Mouse (Mus musculus): ENCODE measurements around the gene Selplg. TPM values are rescaled to one million over a fixed set of nuclear protein-coding genes. Genes with fewer than 3 reads are reported as not detected.
A peak's percentile ranks its signal among the peaks of the same experiment; 100 is the strongest.

Gene Selplg
- polyA plus RNA-seq, 1 experiment from 2014 or later: 0.51 TPM

DNA sequence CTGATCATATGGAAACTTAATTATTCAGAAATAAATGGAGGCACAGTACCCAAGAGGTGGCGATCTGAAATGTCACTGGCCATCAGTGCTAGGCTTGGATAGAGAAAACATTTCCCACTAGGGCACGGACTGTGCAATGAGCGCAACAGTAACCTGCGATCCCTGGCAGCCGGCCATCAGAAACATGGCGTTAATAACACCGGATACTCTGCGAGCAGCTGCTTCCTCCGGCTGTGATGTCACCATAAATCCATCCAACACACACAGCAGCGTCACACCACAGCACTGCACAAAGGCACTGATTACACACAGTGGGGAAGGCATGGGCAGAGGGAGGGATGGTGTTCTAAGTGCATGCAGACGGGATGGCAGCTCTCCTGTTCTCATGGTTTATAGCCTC is 36.7 kb upstream of the Selplg start:
- WGBS: 46% methylated on average over 11 of the region's 11 CpGs
- Histone ChIP-seq H3K9me3 (replicated peaks) (no peaks in the 10 kb centered on the region), H3K4me3 (no peak overlapping the region), H3K4me2 (no peak overlapping the region), H3K36me3 (peaks cover 15% of the 10 kb centered on the region), H3K9ac (no peak overlapping the region), H3K27me3 (replicated peaks) (no peaks in the 10 kb centered on the region), H3K4me1 (replicated peaks) (peaks cover 69% of the 10 kb centered on the region), H3K27ac (ENCODE audit: poor library complexity, severe bottlenecking) (peak overlapping the region; percentile 46)
- peak; percentile 58 for ATAC-seq (ENCODE audit: insufficient number of reproducible peaks, low FRiP score)

DNA sequence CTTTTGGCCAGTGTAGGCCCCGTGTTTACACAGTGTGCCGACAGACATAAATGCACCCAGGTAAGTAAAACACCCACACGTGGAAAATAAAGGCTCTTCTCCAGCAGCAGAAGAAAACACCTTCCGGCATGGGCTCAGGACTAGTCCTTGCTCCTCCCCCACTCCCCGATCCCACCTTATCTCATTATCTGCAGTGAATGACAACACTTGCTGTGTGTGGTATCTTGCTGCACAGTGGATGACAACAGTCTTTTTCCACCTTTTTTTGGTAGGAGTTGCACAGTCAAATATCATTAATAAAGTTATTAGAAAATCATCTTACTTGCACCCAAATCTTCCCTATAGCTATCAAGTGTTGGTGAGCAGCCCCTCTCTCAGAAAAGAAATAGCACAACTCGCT is 32.5 kb upstream of the Selplg start:
- H3K4me1 ChIP-seq (replicated peaks): peaks cover 34% of the 10 kb centered on the region
- ATAC-seq (ENCODE audit: insufficient number of reproducible peaks, low FRiP score): no peak
- 69% methylated on average over 6 of the region's 6 CpGs for WGBS
- H3K27me3 ChIP-seq (replicated peaks): no peaks in the 10 kb centered on the region
- H3K9me3 ChIP-seq (replicated peaks): no peaks in the 10 kb centered on the region
- no peak overlapping the region for H3K4me3 ChIP-seq
- no peak overlapping the region for H3K9ac ChIP-seq
- no peak overlapping the region for H3K27ac ChIP-seq (ENCODE audit: poor library complexity, severe bottlenecking)
- H3K4me2 ChIP-seq: no peak overlapping the region
- peaks cover 48% of the 10 kb centered on the region for H3K36me3 ChIP-seq

DNA sequence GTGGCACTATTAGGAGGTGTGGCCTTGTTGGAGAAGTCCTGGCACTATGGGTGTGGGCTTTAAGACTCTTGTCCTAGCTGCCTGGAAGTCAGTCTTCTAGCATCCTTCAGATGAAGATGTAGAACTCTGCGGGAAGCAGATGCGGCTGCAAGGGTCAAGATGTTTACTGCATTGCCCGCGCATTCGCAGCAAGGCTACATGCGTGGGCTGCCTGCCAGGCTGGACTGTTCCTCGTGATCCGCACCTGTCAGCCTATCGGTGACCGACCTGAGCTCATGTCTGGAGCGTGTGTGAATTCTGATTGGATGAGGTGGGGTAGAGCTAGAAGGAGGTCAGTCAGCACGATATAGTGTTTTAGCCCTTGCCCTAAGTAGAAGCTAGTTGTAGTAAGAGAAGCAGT is 31.6 kb upstream of the Selplg start:
- Histone ChIP-seq H3K4me1 (replicated peaks) (peaks cover 33% of the 10 kb centered on the region), H3K27me3 (replicated peaks) (no peaks in the 10 kb centered on the region), H3K4me2 (no peak overlapping the region), H3K9me3 (replicated peaks) (no peaks in the 10 kb centered on the region), H3K27ac (ENCODE audit: poor library complexity, severe bottlenecking) (no peak overlapping the region), H3K9ac (no peak overlapping the region), H3K4me3 (no peak overlapping the region), H3K36me3 (peaks cover 48% of the 10 kb centered on the region)
- WGBS: 92% methylated on average over 12 of the region's 12 CpGs
- no peak for ATAC-seq (ENCODE audit: insufficient number of reproducible peaks, low FRiP score)

DNA sequence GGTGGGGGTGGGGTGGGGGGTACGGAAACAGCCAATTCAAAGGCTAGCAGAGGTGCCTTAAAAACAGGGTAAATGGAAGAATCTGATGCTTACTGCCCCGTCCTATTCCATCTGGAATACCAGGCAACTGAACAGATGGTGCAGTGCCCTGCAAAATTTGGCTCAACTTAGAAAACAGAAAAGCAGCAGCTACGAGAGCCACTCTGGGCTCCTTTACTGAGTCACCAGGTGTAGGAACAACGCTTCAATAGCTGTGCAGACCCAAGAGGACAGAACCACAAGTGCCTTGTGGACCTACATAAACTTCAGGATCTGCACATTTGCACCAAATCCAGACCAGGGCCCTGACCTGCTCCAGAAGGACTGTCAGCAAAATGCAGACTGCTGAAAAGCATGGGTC is 30.0 kb upstream of the Selplg start:
- Histone ChIP-seq H3K36me3 (peaks cover 50% of the 10 kb centered on the region), H3K4me3 (no peak overlapping the region), H3K27me3 (replicated peaks) (no peaks in the 10 kb centered on the region), H3K4me2 (no peak overlapping the region), H3K9ac (no peak overlapping the region), H3K9me3 (replicated peaks) (no peaks in the 10 kb centered on the region), H3K4me1 (replicated peaks) (peaks cover 36% of the 10 kb centered on the region), H3K27ac (ENCODE audit: poor library complexity, severe bottlenecking) (no peak overlapping the region)
- 93% methylated on average over 4 of the region's 4 CpGs for WGBS
- ATAC-seq (ENCODE audit: insufficient number of reproducible peaks, low FRiP score): no peak

DNA sequence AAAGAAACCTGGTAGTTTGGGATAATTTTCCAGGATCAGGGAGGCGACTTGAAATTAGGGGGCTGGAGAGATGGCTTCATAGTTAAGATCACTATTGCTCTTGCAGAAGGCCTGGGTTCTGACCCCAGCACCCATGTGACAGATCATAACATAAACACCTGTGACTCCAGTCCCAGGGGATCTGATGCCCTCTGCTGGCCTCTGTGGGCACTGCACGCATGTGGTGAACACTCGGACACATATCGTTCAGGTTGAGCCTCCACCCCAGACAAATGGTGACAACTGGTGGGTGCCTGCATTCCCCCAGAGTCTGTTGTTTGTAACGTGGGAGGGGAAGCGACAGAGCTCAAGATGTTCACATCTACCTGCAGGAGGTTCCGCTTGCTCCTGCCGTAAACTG is 28.9 kb upstream of the Selplg start:
- WGBS: 95% methylated on average over 8 of the region's 8 CpGs
- Histone ChIP-seq H3K27ac (ENCODE audit: poor library complexity, severe bottlenecking) (no peak overlapping the region), H3K9ac (no peak overlapping the region), H3K4me2 (no peak overlapping the region), H3K4me3 (no peak overlapping the region), H3K27me3 (replicated peaks) (no peaks in the 10 kb centered on the region), H3K36me3 (peaks cover 50% of the 10 kb centered on the region), H3K9me3 (replicated peaks) (no peaks in the 10 kb centered on the region), H3K4me1 (replicated peaks) (peaks cover 42% of the 10 kb centered on the region)
- ATAC-seq (ENCODE audit: insufficient number of reproducible peaks, low FRiP score): no peak

DNA sequence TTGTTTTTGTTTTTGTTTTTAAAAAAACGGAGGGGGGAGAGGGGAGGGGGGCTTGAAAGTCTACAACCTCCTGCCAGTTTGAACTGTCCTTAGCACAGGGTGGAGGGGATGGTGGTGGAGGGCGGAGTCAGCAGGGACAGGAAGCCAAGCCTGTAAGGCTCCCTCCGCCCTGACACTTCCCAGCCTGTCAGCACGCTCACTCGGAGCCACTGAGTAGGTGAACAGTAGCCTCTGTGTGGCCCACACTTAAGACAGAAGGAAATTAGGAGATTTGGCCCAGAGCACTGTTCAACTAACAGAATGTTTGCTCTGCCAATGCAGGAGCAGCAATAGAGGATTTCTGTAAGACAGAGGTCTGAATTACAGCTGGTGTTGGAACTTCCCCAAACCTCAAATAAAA is 26.5 kb upstream of the Selplg start:
- H3K9ac ChIP-seq: peak overlapping the region; percentile 53; the same call in 1 of the 2 replicates
- peak overlapping the region; percentile 30 for H3K4me2 ChIP-seq
- H3K36me3 ChIP-seq: peaks cover 34% of the 10 kb centered on the region
- peaks cover 65% of the 10 kb centered on the region for H3K4me1 ChIP-seq (replicated peaks)
- H3K4me3 ChIP-seq: no peak overlapping the region
- ATAC-seq (ENCODE audit: insufficient number of reproducible peaks, low FRiP score): peak; percentile 73
- no peaks in the 10 kb centered on the region for H3K9me3 ChIP-seq (replicated peaks)
- no peaks in the 10 kb centered on the region for H3K27me3 ChIP-seq (replicated peaks)
- H3K27ac ChIP-seq (ENCODE audit: poor library complexity, severe bottlenecking): peak overlapping the region; percentile 41
- 25% methylated on average over 5 of the region's 5 CpGs for WGBS

DNA sequence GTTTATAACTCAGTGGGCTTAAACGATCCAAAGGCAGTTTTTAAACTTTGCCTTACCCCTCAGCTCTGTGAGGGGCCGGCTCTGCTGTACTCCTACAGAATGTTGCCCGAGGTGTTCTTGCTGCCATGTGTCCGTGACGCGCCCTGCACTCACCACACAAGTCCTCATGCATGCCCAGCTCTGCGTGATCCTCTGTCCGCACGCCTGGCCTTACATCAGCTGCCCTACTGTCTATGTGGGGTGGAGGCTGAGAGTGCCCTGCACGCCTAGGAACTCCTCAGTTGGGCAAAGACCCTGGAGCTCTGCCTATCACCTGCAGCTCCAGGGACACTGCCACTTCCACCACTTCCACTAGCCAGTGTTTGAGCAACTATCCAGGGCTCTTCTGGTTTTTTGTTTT is 26.1 kb upstream of the Selplg start:
- no peak for ATAC-seq (ENCODE audit: insufficient number of reproducible peaks, low FRiP score)
- Histone ChIP-seq H3K9ac (peak overlapping the region; percentile 53; the same call in 1 of the 2 replicates), H3K9me3 (replicated peaks) (no peaks in the 10 kb centered on the region), H3K4me2 (no peak overlapping the region), H3K27ac (ENCODE audit: poor library complexity, severe bottlenecking) (peak overlapping the region; percentile 41), H3K27me3 (replicated peaks) (no peaks in the 10 kb centered on the region), H3K36me3 (peaks cover 29% of the 10 kb centered on the region), H3K4me1 (replicated peaks) (peaks cover 69% of the 10 kb centered on the region), H3K4me3 (no peak overlapping the region)
- WGBS: 73% methylated on average over 10 of the region's 10 CpGs

DNA sequence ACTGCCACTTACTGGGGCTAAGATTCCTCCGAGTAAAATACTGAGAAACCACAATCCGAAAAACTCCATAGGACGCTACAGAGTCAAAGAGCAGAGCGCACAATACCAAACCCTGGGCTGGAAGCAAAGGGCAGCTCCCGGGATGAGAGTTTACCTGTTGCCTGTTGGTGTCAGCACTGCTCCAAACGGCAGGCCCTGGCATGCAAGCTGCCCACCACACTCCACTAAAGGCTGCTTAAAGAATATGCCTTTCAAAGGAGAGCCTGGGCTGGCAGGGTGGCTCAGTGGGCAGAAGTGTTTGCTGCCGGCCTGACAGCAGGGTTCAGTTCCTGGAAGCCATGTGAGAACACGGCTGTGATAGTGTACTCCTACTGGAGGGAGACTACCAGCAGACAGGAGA is 25.2 kb upstream of the Selplg start:
- 53% methylated on average over 8 of the region's 8 CpGs for WGBS
- Histone ChIP-seq H3K9ac (peak overlapping the region; percentile 45; the same call in 1 of the 2 replicates), H3K36me3 (peaks cover 28% of the 10 kb centered on the region), H3K4me2 (no peak overlapping the region), H3K27me3 (replicated peaks) (no peaks in the 10 kb centered on the region), H3K27ac (ENCODE audit: poor library complexity, severe bottlenecking) (peak overlapping the region; percentile 20; the same call in 1 of the 2 replicates), H3K4me3 (no peak overlapping the region), H3K9me3 (replicated peaks) (no peaks in the 10 kb centered on the region), H3K4me1 (replicated peaks) (peaks cover 76% of the 10 kb centered on the region)
- no peak for ATAC-seq (ENCODE audit: insufficient number of reproducible peaks, low FRiP score)

DNA sequence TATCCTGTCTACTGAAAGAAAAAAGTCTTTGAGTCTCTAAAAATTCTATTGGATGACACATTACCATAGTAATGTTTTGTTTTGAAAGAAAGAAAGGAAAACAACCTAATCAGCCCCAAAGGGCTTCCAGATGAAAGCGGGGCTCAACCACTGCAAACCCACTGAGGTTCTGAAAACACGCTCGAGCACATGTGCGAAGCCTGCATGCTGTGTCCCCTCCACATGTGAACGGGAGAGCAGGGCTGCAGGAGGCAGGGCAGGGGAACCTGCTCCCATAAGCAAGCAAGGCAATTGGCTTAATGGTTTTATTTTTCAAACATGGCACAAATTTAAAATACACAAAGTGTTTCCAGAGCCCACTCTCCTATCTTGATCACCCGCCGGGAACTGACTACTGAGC is 24.2 kb upstream of the Selplg start:
- no peak overlapping the region for H3K4me3 ChIP-seq
- no peak for ATAC-seq (ENCODE audit: insufficient number of reproducible peaks, low FRiP score)
- WGBS: 65% methylated on average over 7 of the region's 7 CpGs
- H3K27ac ChIP-seq (ENCODE audit: poor library complexity, severe bottlenecking): peak overlapping the region; percentile 92
- peaks cover 27% of the 10 kb centered on the region for H3K36me3 ChIP-seq
- H3K9me3 ChIP-seq (replicated peaks): no peaks in the 10 kb centered on the region
- no peaks in the 10 kb centered on the region for H3K27me3 ChIP-seq (replicated peaks)
- peaks cover 76% of the 10 kb centered on the region for H3K4me1 ChIP-seq (replicated peaks)
- H3K9ac ChIP-seq: peak overlapping the region; percentile 31; the same call in 1 of the 2 replicates
- H3K4me2 ChIP-seq: no peak overlapping the region

DNA sequence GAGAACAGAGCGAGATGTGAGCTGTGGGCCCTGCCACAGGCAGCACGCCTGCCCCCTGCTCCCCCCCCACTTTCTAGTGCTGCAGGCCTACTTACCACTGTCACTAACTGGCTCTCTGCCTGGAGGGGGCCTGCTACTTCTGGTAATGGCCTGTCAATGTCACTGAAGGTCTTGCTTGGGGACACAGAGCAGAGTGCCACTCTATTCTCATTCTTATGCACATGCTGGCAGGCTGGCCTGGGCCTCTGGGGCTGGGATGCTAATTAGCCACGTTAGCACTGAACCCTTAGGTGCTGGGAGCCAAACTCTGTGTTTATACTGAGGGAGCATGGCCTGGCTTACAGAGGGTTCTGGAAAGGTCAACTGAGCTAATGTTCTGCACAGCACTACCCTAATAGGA is 23.3 kb upstream of the Selplg start:
- H3K27ac ChIP-seq (ENCODE audit: poor library complexity, severe bottlenecking): peak overlapping the region; percentile 92
- peaks cover 80% of the 10 kb centered on the region for H3K4me1 ChIP-seq (replicated peaks)
- H3K4me3 ChIP-seq: no peak overlapping the region
- WGBS: 35% methylated on average over 3 of the region's 3 CpGs
- no peaks in the 10 kb centered on the region for H3K9me3 ChIP-seq (replicated peaks)
- H3K36me3 ChIP-seq: peaks cover 27% of the 10 kb centered on the region
- H3K4me2 ChIP-seq: no peak overlapping the region
- ATAC-seq (ENCODE audit: insufficient number of reproducible peaks, low FRiP score): peak; percentile 60
- H3K27me3 ChIP-seq (replicated peaks): no peaks in the 10 kb centered on the region
- peak overlapping the region; percentile 50; the same call in 1 of the 2 replicates for H3K9ac ChIP-seq

DNA sequence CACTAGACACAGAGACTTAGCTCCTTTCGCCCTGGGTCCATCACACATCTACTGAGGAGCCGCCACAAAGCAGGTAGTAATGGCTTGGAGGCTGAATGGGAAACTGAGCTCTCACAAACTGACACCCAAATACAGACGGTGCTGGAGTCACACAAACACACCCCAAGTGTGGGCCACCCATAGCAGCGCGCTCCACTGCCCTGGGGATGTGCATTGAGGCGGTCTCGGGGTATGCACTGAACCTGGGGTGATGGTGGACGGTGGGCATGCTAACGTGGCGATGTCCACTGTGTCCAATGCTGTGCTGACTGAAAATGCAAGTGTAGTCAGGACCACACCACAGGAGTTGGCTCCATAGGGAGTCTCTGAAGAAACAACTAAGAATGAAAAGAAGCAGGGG is 22.7 kb upstream of the Selplg start:
- peak overlapping the region; percentile 50; the same call in 1 of the 2 replicates for H3K9ac ChIP-seq
- H3K9me3 ChIP-seq (replicated peaks): no peaks in the 10 kb centered on the region
- ATAC-seq (ENCODE audit: insufficient number of reproducible peaks, low FRiP score): no peak
- peak overlapping the region; percentile 92 for H3K27ac ChIP-seq (ENCODE audit: poor library complexity, severe bottlenecking)
- peaks cover 76% of the 10 kb centered on the region for H3K4me1 ChIP-seq (replicated peaks)
- peaks cover 32% of the 10 kb centered on the region for H3K36me3 ChIP-seq
- H3K4me3 ChIP-seq: no peak overlapping the region
- 92% methylated on average over 10 of the region's 10 CpGs for WGBS
- no peaks in the 10 kb centered on the region for H3K27me3 ChIP-seq (replicated peaks)
- 0 out of 2 replicates have a peak overlapping the region, but pooled peaks have one; percentile 2 for H3K4me2 ChIP-seq

DNA sequence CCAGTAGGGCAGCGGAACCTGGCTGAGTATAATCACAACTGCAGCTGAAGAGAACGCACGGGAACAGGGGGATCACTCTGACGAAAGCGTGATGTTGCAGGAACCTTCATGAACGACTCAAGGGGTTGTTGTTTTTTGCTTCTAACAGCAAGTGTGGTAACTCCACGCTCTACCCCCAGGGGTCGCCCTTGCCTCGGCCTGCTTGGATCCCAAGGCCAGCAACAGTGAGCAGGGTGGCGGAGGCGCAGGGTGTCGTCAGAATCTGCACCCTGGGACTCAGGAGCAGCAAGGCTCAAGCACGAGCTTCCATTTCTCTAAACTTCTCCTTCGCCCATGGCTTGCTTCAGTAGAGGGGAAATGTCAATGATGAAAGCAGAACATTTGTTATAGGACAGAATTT is 22.1 kb upstream of the Selplg start:
- no peak for ATAC-seq (ENCODE audit: insufficient number of reproducible peaks, low FRiP score)
- H3K4me3 ChIP-seq: no peak overlapping the region
- no peak overlapping the region for H3K4me2 ChIP-seq
- H3K27me3 ChIP-seq (replicated peaks): no peaks in the 10 kb centered on the region
- H3K4me1 ChIP-seq (replicated peaks): peaks cover 72% of the 10 kb centered on the region
- H3K9ac ChIP-seq: no peak overlapping the region
- peak overlapping the region; percentile 92; the same call in 1 of the 2 replicates for H3K27ac ChIP-seq (ENCODE audit: poor library complexity, severe bottlenecking)
- H3K9me3 ChIP-seq (replicated peaks): no peaks in the 10 kb centered on the region
- WGBS: 42% methylated on average over 14 of the region's 14 CpGs
- peaks cover 38% of the 10 kb centered on the region for H3K36me3 ChIP-seq
